Mouse (Mus musculus) embryo, embryonic 11.5 days (tissue): Measurements from ENCODE around the gene Osbpl10.
A peak's percentile ranks its signal among the peaks of the same experiment; 100 is the strongest.

ENCODE experiments used
- DNase-seq: peaks from one replicate; pipeline ENCODE4 v3.0.0-alpha.2; 2012; ENCODE audit warnings: low read depth, low spot score

Osbpl10 gene

GRCm38 (mm10) chr9:114982689-114983360 is 4.5 kb downstream of the Osbpl10 start, which contains the start of gene Rps27rt:
Rps27rt (minus strand) TSS chr9:114982739.
- DNase-seq: no peak

DNA sequence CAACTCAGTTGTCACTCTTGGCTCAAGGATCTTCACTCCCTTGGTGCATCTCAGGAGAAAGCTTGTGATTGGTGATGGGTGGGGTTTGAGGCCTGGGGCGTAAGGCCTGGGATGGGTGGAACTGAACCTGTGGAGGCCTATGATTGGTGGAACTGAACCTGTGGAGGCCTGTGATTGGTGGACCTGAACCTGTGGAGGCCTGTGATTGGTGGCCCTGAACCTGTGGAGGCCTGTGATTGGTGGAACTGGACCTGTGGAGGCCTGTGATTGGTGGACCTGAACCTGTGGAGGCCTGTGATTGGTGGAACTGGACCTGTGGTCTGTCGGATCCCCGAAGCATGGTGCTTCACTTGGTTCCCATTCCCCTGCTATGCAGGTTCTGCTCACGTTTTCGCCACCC is 7.4 kb downstream of the Osbpl10 start:
- no peak for DNase-seq

- DNase-seq: no peak
Measured at GRCm38 (mm10) chr9:114986361-114986760, 8.0 kb downstream of the Osbpl10 start.

DNA sequence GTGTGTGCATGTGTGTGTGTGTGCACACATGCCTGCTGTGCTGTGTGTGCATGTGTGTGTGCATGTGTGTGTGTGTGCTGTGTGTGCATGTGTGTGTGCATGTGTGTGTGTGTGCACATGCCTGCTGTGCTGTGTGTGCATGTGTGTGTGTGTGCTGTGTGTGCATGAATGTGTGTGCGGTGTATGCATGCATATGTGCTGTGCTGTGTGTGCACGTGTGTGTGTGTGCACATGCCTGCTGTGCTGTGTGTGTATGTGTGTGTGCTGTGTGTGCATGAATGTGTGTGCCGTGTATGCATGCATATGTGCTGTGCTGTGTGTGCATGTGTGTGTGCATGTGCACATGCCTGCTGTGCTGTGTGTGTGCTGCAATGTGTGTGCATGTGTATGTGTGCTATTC is 9.7 kb downstream of the Osbpl10 start:
- DNase-seq: no peak

GRCm38 (mm10) chr9:114988610-114989327 is 10.4 kb downstream of the Osbpl10 start:
- no peak for DNase-seq

GRCm38 (mm10) chr9:114990421-114990820 is 12.1 kb downstream of the Osbpl10 start:
- no peak for DNase-seq

DNA sequence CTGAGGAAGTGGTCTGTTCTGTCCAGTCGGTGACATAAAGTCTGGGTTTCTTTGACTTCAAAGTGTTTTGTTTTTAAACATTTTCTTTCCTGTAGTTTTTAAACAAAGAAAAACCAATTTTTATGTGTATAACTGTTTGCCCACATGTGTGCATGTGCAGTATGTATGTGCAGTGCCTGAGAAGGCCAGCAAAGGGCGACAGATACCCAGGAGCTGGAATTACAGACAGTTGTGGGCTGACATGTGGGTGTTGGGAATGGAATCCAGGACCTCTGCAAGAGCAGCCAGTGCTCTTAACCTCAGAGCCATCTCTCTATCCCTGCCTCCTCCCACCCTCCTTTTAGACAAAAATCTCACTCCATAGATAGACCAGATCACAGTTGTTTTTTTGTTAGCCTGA is 14.2 kb downstream of the Osbpl10 start:
- DNase-seq: no peak

- no peak for DNase-seq
Measured at GRCm38 (mm10) chr9:114995250-114995649, 16.9 kb downstream of the Osbpl10 start.

- no peak for DNase-seq
Measured at GRCm38 (mm10) chr9:114995716-114996115, 17.3 kb downstream of the Osbpl10 start.

GRCm38 (mm10) chr9:114996489-114996888 is 18.1 kb downstream of the Osbpl10 start:
- no peak for DNase-seq

DNA sequence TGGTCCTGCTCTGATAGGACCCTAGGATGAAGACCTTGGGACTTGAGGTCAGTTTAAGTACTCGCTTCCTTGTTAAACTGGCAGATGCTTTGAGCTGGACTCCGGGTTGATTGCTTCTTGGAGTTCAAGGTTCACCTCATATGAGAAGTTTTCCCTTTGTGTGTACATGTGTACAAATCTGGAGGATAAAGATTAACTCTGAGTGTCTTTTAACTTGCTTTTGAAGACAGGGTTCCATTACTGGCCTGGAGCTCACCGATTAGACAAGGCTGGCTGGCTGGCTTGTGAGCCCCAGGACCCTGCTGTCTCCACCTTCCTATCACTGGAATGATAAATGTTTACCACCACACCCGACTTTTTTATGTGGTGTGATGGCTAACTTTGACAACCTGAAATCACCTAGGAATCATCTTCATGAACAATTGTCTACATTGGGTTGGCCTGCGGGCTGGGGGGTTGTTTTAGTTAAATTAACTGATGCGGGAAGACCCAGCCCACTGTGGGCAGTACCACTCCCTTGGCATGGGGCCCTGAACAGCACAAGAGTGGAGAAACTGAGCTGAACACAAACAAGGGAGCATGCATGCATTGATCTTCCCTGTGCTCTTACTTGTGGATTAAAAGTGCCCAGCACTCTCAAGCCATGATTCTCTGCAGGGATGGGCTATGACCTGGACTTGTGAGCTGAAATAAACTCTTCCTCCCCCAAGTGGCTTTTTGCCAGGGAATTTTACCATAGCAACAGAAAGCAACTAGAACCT is 20.8 kb downstream of the Osbpl10 start:
- no peak for DNase-seq

DNA sequence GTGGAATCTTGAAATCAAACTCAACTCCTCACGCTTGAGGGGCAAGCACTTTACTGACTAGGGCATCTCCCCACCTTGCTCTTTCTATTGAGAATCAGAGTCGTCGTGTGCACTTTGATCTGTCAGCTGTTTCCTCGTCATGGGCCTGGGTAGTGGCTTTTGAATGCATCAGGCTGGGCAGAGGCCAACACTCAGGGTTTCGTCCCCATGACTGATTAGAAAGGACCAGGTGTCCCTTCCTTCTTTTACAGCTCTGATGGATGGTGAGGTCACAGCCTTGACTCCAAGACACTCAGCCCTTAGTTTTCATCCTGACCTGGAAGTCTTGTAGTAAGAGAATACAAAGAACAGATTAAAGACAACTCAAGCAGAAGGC is 21.4 kb downstream of the Osbpl10 start:
- DNase-seq: no peak

- no peak for DNase-seq
Measured at GRCm38 (mm10) chr9:115005446-115005845, 27.1 kb downstream of the Osbpl10 start.

DNA sequence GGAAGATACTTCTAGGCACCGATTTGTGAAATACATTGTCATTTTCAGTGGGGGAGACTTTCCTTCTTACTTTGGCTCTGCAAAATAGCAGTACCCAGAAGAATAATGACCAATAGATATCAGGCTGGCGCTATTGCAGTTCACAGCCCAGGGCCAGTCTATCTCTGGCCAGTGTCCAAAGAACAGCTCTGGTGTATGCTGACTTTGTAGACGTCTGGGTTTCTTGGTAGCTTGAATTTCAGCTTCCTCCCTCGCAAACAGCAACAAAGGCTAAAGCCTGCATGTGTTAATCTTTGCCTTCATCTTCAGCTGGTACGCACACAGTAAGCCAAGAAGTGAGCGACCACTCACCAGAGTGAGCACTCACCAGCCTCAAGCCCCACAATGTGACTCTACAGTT is 29.4 kb downstream of the Osbpl10 start:
- DNase-seq: no peak

- DNase-seq: no peak
Measured at GRCm38 (mm10) chr9:115008194-115008593, 29.8 kb downstream of the Osbpl10 start.

GRCm38 (mm10) chr9:115012367-115012766 is 34.0 kb downstream of the Osbpl10 start:
- DNase-seq: no peak

- no peak for DNase-seq
Measured at GRCm38 (mm10) chr9:115020141-115020540, 41.8 kb downstream of the Osbpl10 start.

- DNase-seq: no peak
Measured at GRCm38 (mm10) chr9:115021419-115021818, 43.0 kb downstream of the Osbpl10 start.

DNA sequence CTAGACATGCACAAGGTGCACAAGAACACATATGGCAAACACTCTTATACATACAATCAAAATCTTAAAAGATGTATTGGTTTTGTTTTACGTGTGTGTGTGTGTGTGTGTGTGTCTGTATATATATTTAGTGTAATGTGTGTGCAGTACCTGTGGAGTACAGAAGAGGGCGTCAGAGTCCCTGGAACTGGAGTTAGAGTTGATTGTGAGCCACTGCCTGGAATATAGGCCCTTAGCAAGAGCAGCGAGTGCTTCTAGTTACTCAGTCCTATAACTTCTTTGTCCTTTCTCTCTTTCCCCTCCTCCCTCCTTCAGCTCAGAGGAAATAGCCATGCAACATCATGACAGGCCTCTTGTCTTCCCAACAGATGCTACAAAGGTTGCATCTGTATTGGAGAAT is 44.8 kb downstream of the Osbpl10 start:
- no peak for DNase-seq

- DNase-seq: no peak
Measured at GRCm38 (mm10) chr9:115023708-115024383, 45.5 kb downstream of the Osbpl10 start.

GRCm38 (mm10) chr9:115029307-115029706 is 50.9 kb downstream of the Osbpl10 start:
- DNase-seq: peak; percentile 27

- DNase-seq: no peak
Measured at GRCm38 (mm10) chr9:115030581-115030980, 52.2 kb downstream of the Osbpl10 start.
